Mouse (Mus musculus) heart, adult 2 months (tissue): Measurements from ENCODE around the gene Trak2.

Experiments
- CTCF ChIP-seq: fragments of 200-600 bp; IDR thresholded peaks from 2 replicates; pipeline ENCODE4 v1.8.1; 2022; ENCODE audit warnings: antibody characterized with exemption, mild to moderate bottlenecking, moderate library complexity
- EP300 ChIP-seq: fragments of 200-500 bp; IDR thresholded peaks from 2 replicates; pipeline ENCODE4 v1.6.1; 2011; ENCODE audit warnings: low read depth, low read length, control low read depth; ENCODE audit not compliant: insufficient read depth
- POLR2A ChIP-seq: fragments of 200-500 bp; IDR thresholded peaks from 2 replicates; pipeline ENCODE4 v1.6.1; 2011; ENCODE audit warnings: mild to moderate bottlenecking, low read depth, low read length, control low read depth; ENCODE audit not compliant: insufficient read depth

DNA sequence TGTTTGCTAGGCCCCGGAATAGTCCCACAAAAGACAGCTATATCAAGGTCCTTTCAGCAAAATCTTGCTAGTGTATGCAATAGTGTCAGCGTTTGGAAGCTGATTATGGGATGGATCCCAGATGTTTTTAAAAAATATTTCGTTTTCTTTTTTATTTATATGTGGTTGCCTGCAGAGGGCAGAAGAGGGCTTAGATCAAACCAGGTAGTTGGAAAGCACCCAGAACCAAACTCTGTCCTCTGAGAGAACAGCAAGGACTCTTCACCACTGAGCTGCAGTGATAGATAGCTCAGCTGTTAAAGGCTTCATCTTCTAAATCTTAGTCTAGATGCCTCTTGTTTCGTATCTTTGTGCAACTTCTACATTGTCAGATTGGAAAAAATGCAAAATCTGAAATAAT, 36.0 kb upstream of the Trak2 start:
- TF ChIP-seq EP300 (no peak), CTCF (peak; percentile 54), POLR2A (no peak)
